ENCODE assay signal across 20 mouse cellular contexts in genomic region chr1:83907347-83907746, GRCm38 (mm10).
DNase-seq lines count a peak whose midpoint lies in the region; ATAC-seq lines count a peak whose summit lies in the region.
"Had no signal": no experiment of that assay in that cellular context is flagged by ENCODE, and none has a peak within 500 bp of the region (broad histone marks: within the 10 kb centered on the region; RNA-seq: fewer than 3 reads in every experiment).

No protein-coding gene starts in this region.

- DNase-seq in forebrain, embryonic 14.5 days (ENCODE audit: low spot score) = peak; percentile 3
- DNase-seq in heart, adult 8-10 months (ENCODE audit: low spot score) = peak; percentile 2
- peak; percentile 12 for DNase-seq in midbrain, embryonic 14.5 days
- DNase-seq in midbrain, embryonic 11.5 days (ENCODE audit: low spot score, missing footprints) = no peak
- no peak for DNase-seq in urinary bladder, postnatal 25 days (ENCODE audit: low spot score)
- DNase-seq: cerebellum, adult 8-10 months; lung, postnatal 4 days; retina, postnatal 1 day; right cerebral cortex, postnatal 25 days had no signal

- 46% methylated on average over 3 of the region's 3 CpGs for WGBS in forebrain, embryonic 14.5 days
- WGBS in forebrain, embryonic 12.5 days = 58% methylated on average over 3 of the region's 3 CpGs
- 49% methylated on average over 3 of the region's 3 CpGs for WGBS in heart, embryonic 11.5 days (ENCODE audit: insufficient replicate concordance)
- WGBS in midbrain, embryonic 14.5 days = 40% methylated on average over 3 of the region's 3 CpGs
- WGBS in midbrain, embryonic 11.5 days = 61% methylated on average over 3 of the region's 3 CpGs

- H3K4me3 ChIP-seq in forebrain, embryonic 14.5 days (ENCODE audit: low read depth, low read length) = no peak overlapping the region
- no peak overlapping the region for H3K4me3 ChIP-seq in forebrain, embryonic 12.5 days (replicated peaks)
- no peak overlapping the region for H3K4me3 ChIP-seq in heart, embryonic 11.5 days (ENCODE audit: low read depth, low read length)
- no peak overlapping the region for H3K4me3 ChIP-seq in midbrain, embryonic 14.5 days (replicated peaks; ENCODE audit: low read depth, low read length)
- no peak overlapping the region for H3K4me3 ChIP-seq in midbrain, embryonic 11.5 days (ENCODE audit: low read depth, low read length)
- H3K4me3 ChIP-seq: embryonic facial prominence, embryonic 15.5 days; limb, embryonic 10.5 days; liver, embryonic 15.5 days; lung, embryonic 15.5 days; myocyte; neural tube, embryonic 13.5 days had no signal

- no peaks in the 10 kb centered on the region for H3K9me3 ChIP-seq in forebrain, embryonic 14.5 days (replicated peaks; ENCODE audit: control insufficient read depth, low read length)
- no peaks in the 10 kb centered on the region for H3K9me3 ChIP-seq in forebrain, embryonic 12.5 days
- no peaks in the 10 kb centered on the region for H3K9me3 ChIP-seq in heart, embryonic 11.5 days (replicated peaks; ENCODE audit: control insufficient read depth, low read length)
- no peaks in the 10 kb centered on the region for H3K9me3 ChIP-seq in midbrain, embryonic 14.5 days (ENCODE audit: control insufficient read depth, low read length)
- no peaks in the 10 kb centered on the region for H3K9me3 ChIP-seq in midbrain, embryonic 11.5 days (ENCODE audit: control insufficient read depth, low read length)
- H3K9me3 ChIP-seq: embryonic facial prominence, embryonic 15.5 days; limb, embryonic 10.5 days; liver, embryonic 15.5 days; lung, embryonic 15.5 days; neural tube, embryonic 13.5 days had no signal

- H3K27me3 ChIP-seq in forebrain, embryonic 14.5 days (replicated peaks; ENCODE audit: control insufficient read depth, insufficient read depth, low read length) = no peaks in the 10 kb centered on the region
- H3K27me3 ChIP-seq in forebrain, embryonic 12.5 days = no peaks in the 10 kb centered on the region
- H3K27me3 ChIP-seq in heart, embryonic 11.5 days (ENCODE audit: control insufficient read depth, insufficient read depth, low read length) = no peaks in the 10 kb centered on the region
- no peaks in the 10 kb centered on the region for H3K27me3 ChIP-seq in midbrain, embryonic 14.5 days (ENCODE audit: control insufficient read depth, insufficient read depth, low read length)
- no peaks in the 10 kb centered on the region for H3K27me3 ChIP-seq in midbrain, embryonic 11.5 days (ENCODE audit: control insufficient read depth, insufficient read depth, low read length)
- H3K27me3 ChIP-seq: embryonic facial prominence, embryonic 15.5 days; liver, embryonic 15.5 days; lung, embryonic 15.5 days; neural tube, embryonic 13.5 days had no signal

- H3K27ac ChIP-seq in forebrain, embryonic 14.5 days (ENCODE audit: low read depth, low read length) = no peak overlapping the region
- no peak overlapping the region for H3K27ac ChIP-seq in forebrain, embryonic 12.5 days
- no peak overlapping the region for H3K27ac ChIP-seq in heart, embryonic 11.5 days (ENCODE audit: low read depth, low read length)
- no peak overlapping the region for H3K27ac ChIP-seq in midbrain, embryonic 14.5 days (replicated peaks; ENCODE audit: low read depth, low read length)
- no peak overlapping the region for H3K27ac ChIP-seq in midbrain, embryonic 11.5 days (ENCODE audit: low read depth, low read length)
- H3K27ac ChIP-seq: embryonic facial prominence, embryonic 15.5 days; hindbrain, embryonic 14.5 days; limb, embryonic 10.5 days; liver, embryonic 15.5 days; lung, embryonic 15.5 days had no signal

- no peaks in the 10 kb centered on the region for H3K36me3 ChIP-seq in forebrain, embryonic 14.5 days (ENCODE audit: control insufficient read depth, insufficient read depth, low read length)
- H3K36me3 ChIP-seq in forebrain, embryonic 12.5 days (replicated peaks) = no peaks in the 10 kb centered on the region
- no peaks in the 10 kb centered on the region for H3K36me3 ChIP-seq in heart, embryonic 11.5 days (ENCODE audit: control insufficient read depth, insufficient read depth, low read length)
- no peaks in the 10 kb centered on the region for H3K36me3 ChIP-seq in midbrain, embryonic 14.5 days (ENCODE audit: control insufficient read depth, insufficient read depth, low read length)
- H3K36me3 ChIP-seq in midbrain, embryonic 11.5 days (ENCODE audit: control insufficient read depth, insufficient read depth, low read length) = no peaks in the 10 kb centered on the region
- H3K36me3 ChIP-seq: embryonic facial prominence, embryonic 15.5 days; limb, embryonic 10.5 days; liver, embryonic 15.5 days; lung, embryonic 15.5 days; neural tube, embryonic 13.5 days had no signal

- no peak for ATAC-seq in forebrain, embryonic 14.5 days
- ATAC-seq in forebrain, embryonic 12.5 days (ENCODE audit: low FRiP score) = no peak
- no peak for ATAC-seq in heart, embryonic 11.5 days (replicated peaks; ENCODE audit: insufficient number of reproducible peaks, low FRiP score, low TSS enrichment)
- ATAC-seq in midbrain, embryonic 14.5 days (ENCODE audit: low FRiP score, low TSS enrichment) = no peak
- no peak for ATAC-seq in midbrain, embryonic 11.5 days (ENCODE audit: low FRiP score)
- ATAC-seq: forebrain, embryonic 16.5 days; inflammation-experienced regulatory T-cells, adult 6 months had no signal

- H3K4me1 ChIP-seq in forebrain, embryonic 14.5 days (ENCODE audit: control insufficient read depth, insufficient read depth, low read length) = no peaks in the 10 kb centered on the region
- H3K4me1 ChIP-seq in forebrain, embryonic 12.5 days = no peaks in the 10 kb centered on the region
- H3K4me1 ChIP-seq in heart, embryonic 11.5 days (ENCODE audit: control insufficient read depth, insufficient read depth, low read length) = no peaks in the 10 kb centered on the region
- 0 out of 2 replicates have a peak, but pooled peaks cover 3% of the 10 kb centered on the region for H3K4me1 ChIP-seq in midbrain, embryonic 14.5 days (ENCODE audit: control insufficient read depth, insufficient read depth, low read length)
- no peaks in the 10 kb centered on the region for H3K4me1 ChIP-seq in midbrain, embryonic 11.5 days (ENCODE audit: control insufficient read depth, insufficient read depth, low read length)
- H3K4me1 ChIP-seq: embryonic facial prominence, embryonic 15.5 days; limb, embryonic 10.5 days; liver, embryonic 15.5 days; lung, embryonic 15.5 days had no signal

- no peak overlapping the region for H3K4me2 ChIP-seq in forebrain, embryonic 14.5 days (ENCODE audit: low read length)
- H3K4me2 ChIP-seq in forebrain, embryonic 12.5 days = no peak overlapping the region
- H3K4me2 ChIP-seq in heart, embryonic 11.5 days = no peak overlapping the region
- no peak overlapping the region for H3K4me2 ChIP-seq in midbrain, embryonic 14.5 days (ENCODE audit: low read length)
- no peak overlapping the region for H3K4me2 ChIP-seq in midbrain, embryonic 11.5 days
- H3K4me2 ChIP-seq: embryonic facial prominence, embryonic 15.5 days; hindbrain, embryonic 14.5 days; liver, embryonic 15.5 days; lung, embryonic 15.5 days; neural tube, embryonic 13.5 days had no signal

- no peak overlapping the region for H3K9ac ChIP-seq in forebrain, embryonic 14.5 days (ENCODE audit: low read length)
- no peak overlapping the region for H3K9ac ChIP-seq in forebrain, embryonic 12.5 days
- no peak overlapping the region for H3K9ac ChIP-seq in heart, embryonic 11.5 days (ENCODE audit: low read depth, low read length)
- no peak overlapping the region for H3K9ac ChIP-seq in midbrain, embryonic 14.5 days (replicated peaks; ENCODE audit: low read length)
- no peak overlapping the region for H3K9ac ChIP-seq in midbrain, embryonic 11.5 days (ENCODE audit: low read length)
- H3K9ac ChIP-seq: embryonic facial prominence, embryonic 15.5 days; hindbrain, embryonic 14.5 days; liver, embryonic 15.5 days; lung, embryonic 15.5 days; neural tube, embryonic 13.5 days had no signal

Comparison
In these comparisons a context has a peak if more than half of its experiments do, and no peak if none do; other contexts are left out.
1. DNase-seq: peak in forebrain, embryonic 14.5 days (single experiment), heart, adult 8-10 months (single experiment) and midbrain, embryonic 14.5 days (single experiment); none in midbrain, embryonic 11.5 days (single experiment) and urinary bladder, postnatal 25 days (single experiment).